Mouse (Mus musculus) adrenal gland, postnatal 10 days (tissue): ENCODE data around the gene Ptprg. TPM values are rescaled to one million over a fixed set of nuclear protein-coding genes. Genes with fewer than 3 reads are reported as not detected.

Source experiments
- DNase-seq: peaks from one replicate; pipeline ENCODE4 v3.0.0; 2021; ENCODE audit warnings: mixed read lengths
- total RNA-seq, 2 experiments: library from RNA; stranded (reverse); gene quantifications; 2 replicates each; pipeline ENCODE4 v1.2.3; 2021

The Ptprg gene
- total RNA-seq, 2 experiments from 2014 or later = 89.9 to 96.8 TPM

GRCm38 (mm10) chr14:12151927-12152326 lies 598.6 kb downstream of the Ptprg start:
- DNase-seq = peak; percentile 65

GRCm38 (mm10) chr14:12152748-12153147 lies 599.4 kb downstream of the Ptprg start:
- DNase-seq = no peak

GRCm38 (mm10) chr14:12153599-12153998 lies 600.3 kb downstream of the Ptprg start:
- DNase-seq = no peak

- DNase-seq = no peak
Observed at GRCm38 (mm10) chr14:12161738-12162310, 608.5 kb downstream of the Ptprg start.

DNA sequence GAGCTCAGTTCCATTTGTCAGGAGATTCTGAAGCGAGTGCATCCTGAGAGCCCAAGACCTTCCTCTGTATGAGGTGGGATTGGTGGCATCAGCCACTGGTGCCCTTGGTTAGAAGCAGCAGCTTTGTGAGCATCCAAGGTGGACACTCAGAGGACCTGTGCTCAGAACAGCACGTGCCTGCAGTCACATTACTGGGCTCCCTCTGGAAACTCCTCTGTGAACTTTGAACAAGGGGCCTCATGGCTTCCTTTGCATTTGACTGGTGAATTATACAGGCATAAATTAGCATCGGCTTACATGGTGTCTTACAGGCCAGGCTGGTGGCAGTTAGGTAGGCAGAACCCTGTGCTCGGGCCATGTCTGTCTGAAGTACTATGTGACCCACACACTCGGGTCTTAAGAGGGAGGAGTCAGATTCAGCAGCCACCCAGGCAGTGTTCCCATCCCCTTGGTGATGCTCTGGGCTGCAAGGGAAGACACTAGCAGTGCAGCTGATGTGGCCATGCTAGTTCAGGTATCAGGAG lies 609.1 kb downstream of the Ptprg start:
- DNase-seq = no peak

DNA sequence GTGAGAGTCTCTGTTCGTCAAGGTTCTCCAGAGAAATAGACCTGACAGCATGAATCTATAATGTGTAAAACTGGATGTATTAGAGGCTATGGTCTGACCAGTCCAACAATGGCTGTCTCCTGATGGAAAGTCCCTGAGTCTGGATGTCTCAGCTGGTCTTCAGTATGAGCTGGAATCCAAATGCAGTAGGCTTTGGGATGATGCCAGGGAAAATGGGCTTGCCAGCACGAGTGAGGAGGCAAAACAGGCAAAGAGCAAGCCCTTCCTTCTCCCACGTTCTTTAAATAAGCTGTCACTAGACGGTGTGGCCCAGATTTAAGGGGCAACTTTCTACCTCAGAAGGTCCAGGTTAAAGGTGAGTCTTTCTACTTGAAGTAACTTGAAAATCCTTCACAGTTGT lies 609.9 kb downstream of the Ptprg start:
- DNase-seq = peak; percentile 19

DNA sequence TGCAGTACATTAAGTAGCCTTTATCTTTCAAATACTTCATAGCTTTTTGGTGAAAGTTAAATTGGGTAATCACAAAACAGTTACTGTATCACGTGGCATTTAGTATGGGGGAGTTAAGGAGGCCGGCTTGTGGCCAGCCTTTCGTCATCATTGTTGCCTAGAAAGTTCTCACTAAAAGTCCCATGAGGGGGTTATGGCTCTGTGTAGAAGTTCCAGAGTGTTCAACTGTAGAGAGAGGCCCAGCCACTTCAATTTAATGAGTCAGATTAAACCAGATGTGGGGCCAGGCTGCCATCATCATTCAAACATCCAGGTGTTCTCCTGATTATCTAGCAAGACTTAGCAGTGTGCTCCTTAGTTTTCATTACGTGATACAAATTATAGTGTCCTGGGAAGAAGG lies 613.9 kb downstream of the Ptprg start:
- DNase-seq = peak; percentile 39

- no peak for DNase-seq
Observed at GRCm38 (mm10) chr14:12167651-12168050, 614.3 kb downstream of the Ptprg start.

- DNase-seq = no peak
Observed at GRCm38 (mm10) chr14:12177436-12177835, 624.1 kb downstream of the Ptprg start.

DNA sequence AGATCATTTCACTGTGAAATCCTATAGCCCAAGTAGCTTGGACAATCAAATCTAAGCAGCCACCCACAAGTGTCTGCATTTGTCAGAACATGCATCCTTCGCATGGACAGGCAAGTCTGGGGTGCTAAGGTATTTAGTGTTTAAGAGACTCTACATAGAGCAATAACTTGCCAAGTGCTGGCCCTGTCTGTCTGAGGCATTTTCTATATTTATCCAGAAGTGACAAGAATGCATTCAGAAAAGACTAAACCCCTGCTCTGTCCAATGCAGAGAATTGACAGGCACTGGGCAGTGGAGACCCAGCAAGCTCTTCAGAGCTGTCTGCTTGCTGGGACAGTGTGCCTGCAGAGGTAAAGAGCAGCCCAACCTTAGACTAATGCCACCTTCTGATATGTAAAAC lies 625.3 kb downstream of the Ptprg start:
- DNase-seq = no peak

- DNase-seq = no peak
Observed at GRCm38 (mm10) chr14:12180116-12180515, 626.8 kb downstream of the Ptprg start.

DNA sequence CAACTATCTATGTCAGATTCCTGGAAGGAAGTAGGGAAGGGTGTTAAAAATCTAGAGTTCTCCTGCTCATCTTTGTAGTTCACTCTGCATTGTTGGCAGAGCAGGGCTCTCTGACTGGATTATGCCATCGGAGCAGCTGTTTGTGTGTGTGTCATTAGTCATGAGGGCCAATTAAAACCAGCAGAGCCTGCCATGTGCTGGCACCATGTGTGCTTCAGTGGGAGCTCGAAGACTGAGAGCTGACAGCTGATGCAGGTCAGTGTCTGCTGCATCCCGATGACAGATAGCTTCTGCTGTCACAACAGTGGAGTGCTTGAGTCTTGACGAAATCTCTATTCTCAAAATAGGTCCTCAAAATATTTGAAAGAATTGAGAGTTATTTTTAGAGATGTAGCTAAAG lies 631.7 kb downstream of the Ptprg start:
- DNase-seq = no peak

- no peak for DNase-seq
Observed at GRCm38 (mm10) chr14:12188352-12188751, 635.0 kb downstream of the Ptprg start.

- no peak for DNase-seq
Observed at GRCm38 (mm10) chr14:12189266-12189665, 635.9 kb downstream of the Ptprg start.

- no peak for DNase-seq
Observed at GRCm38 (mm10) chr14:12189717-12190600, 636.6 kb downstream of the Ptprg start.

- DNase-seq = no peak
Observed at GRCm38 (mm10) chr14:12191076-12191475, 637.7 kb downstream of the Ptprg start.

DNA sequence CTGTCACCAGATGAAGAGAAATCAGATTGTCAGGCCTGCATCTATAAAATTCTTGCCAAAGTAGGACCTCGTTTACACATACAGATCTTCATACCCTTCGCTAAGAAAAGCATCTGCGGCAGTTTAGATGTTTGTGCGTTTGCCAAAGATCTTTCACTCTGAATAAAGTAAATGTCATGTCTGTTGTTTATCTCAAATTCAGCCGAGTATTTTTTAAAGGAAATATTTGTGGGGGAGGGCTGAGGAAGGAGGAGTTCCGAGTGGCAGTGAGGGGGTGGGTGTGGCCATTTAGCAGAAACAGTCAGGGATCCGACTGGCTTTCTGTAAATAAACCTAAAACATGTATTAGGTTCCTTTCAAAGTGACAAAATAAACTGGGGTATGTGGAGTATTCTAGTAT lies 645.4 kb downstream of the Ptprg start:
- DNase-seq = no peak

- no peak for DNase-seq
Observed at GRCm38 (mm10) chr14:12199956-12200950, 646.9 kb downstream of the Ptprg start.

DNA sequence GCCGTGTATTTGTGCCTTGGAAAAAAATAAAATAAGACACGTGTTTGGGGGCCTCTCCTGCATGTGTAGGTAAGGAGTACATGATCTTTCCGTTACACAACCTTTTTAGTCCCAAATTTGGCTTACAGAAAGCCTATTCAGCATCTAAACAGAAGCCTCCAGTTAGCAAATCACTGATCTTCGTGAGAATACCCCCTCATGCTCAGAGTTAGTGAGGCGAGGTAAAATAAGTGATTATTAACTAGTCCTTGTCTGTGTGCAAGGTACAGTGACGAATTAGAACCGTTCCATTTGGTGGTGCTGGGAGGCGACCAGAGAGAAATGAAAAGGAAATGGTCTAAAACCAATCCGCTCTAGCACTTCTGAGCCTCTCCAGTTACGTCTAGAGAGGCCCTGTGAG lies 648.9 kb downstream of the Ptprg start:
- DNase-seq = no peak

- DNase-seq = no peak
Observed at GRCm38 (mm10) chr14:12203081-12203480, 649.7 kb downstream of the Ptprg start.

DNA sequence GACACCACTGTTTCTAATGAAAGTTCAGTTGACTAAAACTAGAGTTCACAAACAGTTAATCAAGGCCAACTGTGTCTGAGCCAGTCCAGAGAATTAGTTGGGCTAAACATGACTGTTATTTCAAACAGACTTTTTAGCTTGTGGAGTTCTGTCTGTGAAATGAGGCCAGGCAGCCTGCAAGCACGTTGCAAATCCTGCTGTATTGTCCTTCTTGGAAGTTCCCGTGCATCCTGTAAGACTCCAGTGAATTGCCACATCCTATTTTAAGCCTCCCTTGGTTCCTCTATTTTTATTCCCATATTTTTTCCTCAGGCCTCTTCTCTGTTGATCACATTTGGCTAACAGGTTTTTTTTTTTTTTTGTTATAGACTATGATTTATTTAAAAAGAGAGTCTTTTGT lies 652.8 kb downstream of the Ptprg start:
- DNase-seq = no peak

GRCm38 (mm10) chr14:12208554-12208953 lies 655.2 kb downstream of the Ptprg start:
- DNase-seq = peak; percentile 55
